Mouse (Mus musculus): ENCODE results near the gene Gemin5. TPM values are rescaled to one million over a fixed set of nuclear protein-coding genes. Genes with fewer than 3 reads are reported as not detected.
"Not testable (repeated sequence)": the region's sequence is repeated elsewhere in the genome, so short reads cannot be mapped to it uniquely, and the experiment has no call there.

The Gemin5 gene
- polyA plus RNA-seq, 1 experiment = 15.6 TPM

- no peak for TF ChIP-seq POLR2A (IDR thresholded peaks at IDR 0.05; ENCODE audit: borderline replicate concordance, extremely low read depth, insufficient read depth, insufficient read length, poor library complexity, severe bottlenecking)
- TF ChIP-seq CTCF (IDR thresholded peaks at IDR 0.05; ENCODE audit: borderline replicate concordance, extremely low read depth, insufficient read depth, insufficient read length) = no peak
- no peak for DNase-seq (ENCODE audit: low read depth)
Measured at GRCm38 (mm10) chr11:58103344-58103653, 65.0 kb downstream of the Gemin5 start.

GRCm38 (mm10) chr11:58102581-58103343, 65.6 kb downstream of the Gemin5 start:
- TF ChIP-seq POLR2A (IDR thresholded peaks at IDR 0.05; ENCODE audit: borderline replicate concordance, extremely low read depth, insufficient read depth, insufficient read length, poor library complexity, severe bottlenecking) = no peak
- no peak for TF ChIP-seq CTCF (IDR thresholded peaks at IDR 0.05; ENCODE audit: borderline replicate concordance, extremely low read depth, insufficient read depth, insufficient read length)
- DNase-seq (ENCODE audit: low read depth) = no peak

- no peak for DNase-seq (ENCODE audit: low read depth)
- TF ChIP-seq POLR2A (IDR thresholded peaks at IDR 0.05; ENCODE audit: borderline replicate concordance, extremely low read depth, insufficient read depth, insufficient read length, poor library complexity, severe bottlenecking) (no peak), CTCF (IDR thresholded peaks at IDR 0.05; ENCODE audit: borderline replicate concordance, extremely low read depth, insufficient read depth, insufficient read length) (no peak)
Measured at GRCm38 (mm10) chr11:58102146-58102545, 66.2 kb downstream of the Gemin5 start.

- no peak for TF ChIP-seq CTCF (IDR thresholded peaks at IDR 0.05; ENCODE audit: borderline replicate concordance, extremely low read depth, insufficient read depth, insufficient read length)
- no peak for TF ChIP-seq POLR2A (IDR thresholded peaks at IDR 0.05; ENCODE audit: borderline replicate concordance, extremely low read depth, insufficient read depth, insufficient read length, poor library complexity, severe bottlenecking)
- no peak for DNase-seq (ENCODE audit: low read depth)
Measured at GRCm38 (mm10) chr11:58101194-58101720, 67.1 kb downstream of the Gemin5 start.

GRCm38 (mm10) chr11:58100006-58100405, 68.3 kb downstream of the Gemin5 start:
- no peak for DNase-seq (ENCODE audit: low read depth)
- TF ChIP-seq CTCF (IDR thresholded peaks at IDR 0.05; ENCODE audit: borderline replicate concordance, extremely low read depth, insufficient read depth, insufficient read length) (no peak), POLR2A (IDR thresholded peaks at IDR 0.05; ENCODE audit: borderline replicate concordance, extremely low read depth, insufficient read depth, insufficient read length, poor library complexity, severe bottlenecking) (no peak)

- DNase-seq (ENCODE audit: low read depth) = not testable (repeated sequence)
Measured at GRCm38 (mm10) chr11:58098366-58098720, 70.0 kb downstream of the Gemin5 start.

- DNase-seq (ENCODE audit: low read depth) = no peak
Measured at GRCm38 (mm10) chr11:58097621-58098365, 70.5 kb downstream of the Gemin5 start.

GRCm38 (mm10) chr11:58096821-58097620, 71.3 kb downstream of the Gemin5 start:
- TF ChIP-seq POLR2A (IDR thresholded peaks at IDR 0.05; ENCODE audit: borderline replicate concordance, extremely low read depth, insufficient read depth, insufficient read length, poor library complexity, severe bottlenecking) (no peak), CTCF (IDR thresholded peaks at IDR 0.05; ENCODE audit: borderline replicate concordance, extremely low read depth, insufficient read depth, insufficient read length) (no peak)
- DNase-seq (ENCODE audit: low read depth) = no peak

More at GRCm38 (mm10) chr11:58097621-58098365, 70.5 kb downstream of the Gemin5 start:
- no peak for TF ChIP-seq POLR2A (IDR thresholded peaks at IDR 0.05; ENCODE audit: borderline replicate concordance, extremely low read depth, insufficient read depth, insufficient read length, poor library complexity, severe bottlenecking)
- no peak for TF ChIP-seq CTCF (IDR thresholded peaks at IDR 0.05; ENCODE audit: borderline replicate concordance, extremely low read depth, insufficient read depth, insufficient read length)

GRCm38 (mm10) chr11:58096160-58096559, 72.2 kb downstream of the Gemin5 start:
- TF ChIP-seq POLR2A (IDR thresholded peaks at IDR 0.05; ENCODE audit: borderline replicate concordance, extremely low read depth, insufficient read depth, insufficient read length, poor library complexity, severe bottlenecking) = no peak
- no peak for TF ChIP-seq CTCF (IDR thresholded peaks at IDR 0.05; ENCODE audit: borderline replicate concordance, extremely low read depth, insufficient read depth, insufficient read length)
- DNase-seq (ENCODE audit: low read depth) = no peak

GRCm38 (mm10) chr11:58095561-58095960, 72.8 kb downstream of the Gemin5 start:
- no peak for DNase-seq (ENCODE audit: low read depth)
- TF ChIP-seq CTCF (IDR thresholded peaks at IDR 0.05; ENCODE audit: borderline replicate concordance, extremely low read depth, insufficient read depth, insufficient read length) = no peak
- TF ChIP-seq POLR2A (IDR thresholded peaks at IDR 0.05; ENCODE audit: borderline replicate concordance, extremely low read depth, insufficient read depth, insufficient read length, poor library complexity, severe bottlenecking) = no peak

- no peak for TF ChIP-seq CTCF (IDR thresholded peaks at IDR 0.05; ENCODE audit: borderline replicate concordance, extremely low read depth, insufficient read depth, insufficient read length)
- no peak for TF ChIP-seq POLR2A (IDR thresholded peaks at IDR 0.05; ENCODE audit: borderline replicate concordance, extremely low read depth, insufficient read depth, insufficient read length, poor library complexity, severe bottlenecking)
Measured at GRCm38 (mm10) chr11:58094766-58095165, 73.6 kb downstream of the Gemin5 start.

More at GRCm38 (mm10) chr11:58094766-58095165, 73.6 kb downstream of the Gemin5 start:
- no peak for DNase-seq (ENCODE audit: low read depth)

Measured in brain, embryonic 14.5 days (tissue).